Mouse (Mus musculus) thymus, adult 2 months (tissue): ENCODE measurements at regions not wholly inside any gene's neighbourhood (a gene's known extent, or its start where the extent isn't known, plus 50 kb on each side); places are given as distances from the start of the nearest gene placed in this dataset.
A peak's percentile ranks its signal among the peaks of the same experiment; 100 is the strongest.

Experiments used
- DNase-seq: peaks from one replicate; pipeline ENCODE4 v3.0.0; 2021
- H3K27ac ChIP-seq: fragments of 200-500 bp; 2 replicates; pipeline ENCODE4 v1.5.1; 2012; ENCODE audit warnings: low read length, control low read depth; ENCODE audit not compliant: control insufficient read depth, insufficient read depth
- H3K27me3 ChIP-seq: fragments of 200-500 bp; 2 replicates; pipeline ENCODE4 v1.6.1; 2012; ENCODE audit warnings: mild to moderate bottlenecking, low read length, moderate library complexity, mixed read lengths; ENCODE audit not compliant: control insufficient read depth, insufficient read depth
- H3K36me3 ChIP-seq: fragments of 200-500 bp; 2 replicates; pipeline ENCODE4 v1.6.1; 2012; ENCODE audit warnings: mild to moderate bottlenecking, low read length, moderate library complexity; ENCODE audit not compliant: control insufficient read depth, insufficient read depth
- H3K4me1 ChIP-seq: fragments of 200-500 bp; replicated peaks from 2 replicates; pipeline ENCODE4 v1.6.1; 2012; ENCODE audit warnings: low read length; ENCODE audit not compliant: control insufficient read depth, insufficient read depth
- H3K4me3 ChIP-seq: fragments of 200-500 bp; 2 replicates; pipeline ENCODE4 v1.5.1; 2012; ENCODE audit warnings: mild to moderate bottlenecking, low read length, control low read depth, moderate library complexity; ENCODE audit not compliant: control insufficient read depth, insufficient read depth
- CTCF ChIP-seq: fragments of 200-500 bp; IDR thresholded peaks from 2 replicates; pipeline ENCODE4 v1.5.1; 2012; ENCODE audit warnings: mild to moderate bottlenecking, control low read depth, low read length, moderate library complexity, borderline replicate concordance; ENCODE audit not compliant: control insufficient read depth, poor library complexity, insufficient read depth; ENCODE audit errors: extremely low read depth
- POLR2A ChIP-seq: fragments of 200-500 bp; IDR thresholded peaks from 2 replicates; pipeline ENCODE4 v1.6.1; 2012; ENCODE audit warnings: mild to moderate bottlenecking, low read length, control low read depth, moderate library complexity; ENCODE audit not compliant: control insufficient read depth, poor library complexity, insufficient read depth; ENCODE audit errors: extremely low read depth
- WGBS: fragments of 180-500 bp; shearing (Covaris S2); methylation state at CpG from one replicate; pipeline ENCODE4 v1.1.7; 2018; 5-methylcytosine and 5-hydroxymethylcytosine counted together

DNA sequence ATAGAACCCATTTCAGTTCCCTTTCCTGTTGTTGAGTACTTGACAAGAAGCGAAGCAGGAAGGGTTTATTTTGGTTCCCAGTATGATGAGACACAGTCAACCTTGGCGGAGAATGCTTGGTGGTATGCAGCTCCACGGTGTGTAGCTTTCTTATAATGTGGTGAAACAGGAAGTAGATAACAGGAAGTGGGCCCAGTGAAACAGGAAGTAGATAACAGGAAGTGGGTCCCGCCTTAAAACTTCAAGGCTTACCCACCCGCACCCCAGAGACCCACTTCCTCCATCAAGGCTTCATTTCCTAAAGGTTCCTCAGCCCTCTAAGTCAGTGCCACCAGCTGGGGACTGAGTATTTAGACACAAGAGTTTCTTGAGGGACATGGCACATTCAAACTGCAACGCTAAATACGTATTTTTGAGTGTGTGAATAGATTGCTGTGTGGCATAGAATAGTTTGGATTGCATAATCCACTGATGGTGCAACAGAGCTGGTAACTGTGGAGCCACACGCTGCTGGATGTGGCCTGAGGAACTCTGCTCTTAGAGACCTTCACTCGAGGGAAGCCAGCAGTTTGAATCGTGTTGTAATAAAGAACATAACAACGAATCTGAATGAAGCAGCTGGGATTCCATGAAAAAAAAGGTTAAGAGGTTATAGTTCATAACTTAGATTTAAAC lies 190.8 kb downstream of the Npr3 start:
- no peak overlapping the region for H3K27ac ChIP-seq
- 76% methylated on average over 11 of the region's 11 CpGs for WGBS
- peak; percentile 1 for DNase-seq
- H3K27me3 ChIP-seq, result no peaks in the 10 kb centered on the region
- no peaks in the 10 kb centered on the region for H3K36me3 ChIP-seq
- TF ChIP-seq POLR2A (no peak), CTCF (no peak)
- H3K4me3 ChIP-seq, result no peak overlapping the region
- no peaks in the 10 kb centered on the region for H3K4me1 ChIP-seq

DNA sequence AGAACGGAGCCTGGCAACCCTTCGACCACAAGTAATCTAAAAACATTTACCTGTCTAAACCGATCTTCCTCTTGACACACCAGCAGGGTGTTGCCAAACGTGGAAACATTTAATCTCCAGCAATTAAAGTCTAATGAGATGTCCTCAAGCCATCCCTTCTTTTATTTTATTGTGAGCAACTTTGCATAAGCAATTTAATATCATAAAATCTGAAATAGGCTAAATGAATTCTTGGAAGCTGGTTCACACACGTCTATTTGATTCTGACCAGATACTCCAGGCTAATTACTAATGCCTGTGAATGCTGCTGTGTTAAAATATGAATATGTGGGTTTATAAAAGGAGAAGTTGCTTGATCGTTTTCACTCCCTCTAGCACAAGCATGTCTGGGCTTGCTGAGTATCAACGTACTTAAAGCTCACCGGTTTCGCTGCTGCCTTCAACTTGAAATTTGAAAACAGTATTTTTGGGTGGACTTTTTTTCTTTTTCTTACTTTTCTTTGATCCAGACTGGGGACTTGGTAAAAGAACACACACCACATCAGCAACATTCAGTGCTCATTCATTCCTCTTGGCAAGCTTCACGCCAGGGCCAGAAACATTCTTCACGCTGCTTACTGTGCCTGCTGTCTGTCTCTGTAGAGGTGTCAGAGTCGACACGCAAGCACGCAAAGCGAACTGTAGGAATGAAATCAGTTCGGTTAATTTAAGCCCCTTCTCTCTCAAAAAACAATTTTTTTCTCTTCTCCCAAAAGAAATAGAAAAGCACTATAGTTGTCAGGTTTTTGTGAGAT lies 194.4 kb downstream of the Npr3 start:
- no peaks in the 10 kb centered on the region for H3K27me3 ChIP-seq
- WGBS, result 76% methylated on average over 16 of the region's 16 CpGs
- H3K4me3 ChIP-seq, result no peak overlapping the region
- H3K36me3 ChIP-seq, result no peaks in the 10 kb centered on the region
- H3K4me1 ChIP-seq, result no peaks in the 10 kb centered on the region
- DNase-seq, result no peak
- TF ChIP-seq CTCF (no peak), POLR2A (no peak)
- no peak overlapping the region for H3K27ac ChIP-seq

GRCm38 (mm10) chr15:11701246-11701645 lies 205.8 kb downstream of the Npr3 start:
- WGBS, result 94% methylated on average over 6 of the region's 6 CpGs
- TF ChIP-seq POLR2A (no peak), CTCF (no peak)
- no peaks in the 10 kb centered on the region for H3K4me1 ChIP-seq
- no peaks in the 10 kb centered on the region for H3K27me3 ChIP-seq
- no peak overlapping the region for H3K27ac ChIP-seq
- no peak for DNase-seq
- no peaks in the 10 kb centered on the region for H3K36me3 ChIP-seq
- H3K4me3 ChIP-seq, result no peak overlapping the region

DNA sequence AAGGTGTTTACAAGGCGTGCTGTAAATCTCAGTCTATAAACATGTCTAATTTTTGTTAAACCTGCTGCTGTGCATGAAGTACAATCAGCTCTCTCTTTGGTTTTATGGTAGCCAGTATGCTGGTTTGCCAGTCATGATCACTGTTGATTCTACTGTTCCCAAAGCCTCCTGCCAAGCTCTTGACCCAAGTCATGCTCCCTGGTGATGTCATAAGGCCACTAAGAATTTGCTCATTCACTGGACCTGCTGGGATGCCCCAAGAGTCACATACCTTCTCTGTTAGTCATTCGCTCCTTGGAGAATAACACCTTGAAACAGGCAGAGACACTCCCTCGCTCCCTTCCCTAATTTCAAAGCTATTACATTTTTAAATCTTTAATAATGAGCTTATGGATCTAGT lies 207.2 kb downstream of the Npr3 start:
- TF ChIP-seq POLR2A (no peak), CTCF (no peak)
- Histone ChIP-seq H3K4me1 (no peaks in the 10 kb centered on the region), H3K36me3 (no peaks in the 10 kb centered on the region), H3K27me3 (no peaks in the 10 kb centered on the region), H3K4me3 (no peak overlapping the region), H3K27ac (no peak overlapping the region)
- WGBS, result 95% methylated on average over 3 of the region's 3 CpGs
- DNase-seq, result no peak

- Histone ChIP-seq H3K27ac (no peak overlapping the region), H3K4me3 (no peak overlapping the region), H3K36me3 (no peaks in the 10 kb centered on the region), H3K27me3 (no peaks in the 10 kb centered on the region), H3K4me1 (no peaks in the 10 kb centered on the region)
- DNase-seq, result no peak
- 70% methylated on average over 3 of the region's 3 CpGs for WGBS
- TF ChIP-seq CTCF, result no peak
- no peak for TF ChIP-seq POLR2A
These were observed 210.0 kb downstream of the Npr3 start for GRCm38 (mm10) chr15:11697060-11697459.

DNA sequence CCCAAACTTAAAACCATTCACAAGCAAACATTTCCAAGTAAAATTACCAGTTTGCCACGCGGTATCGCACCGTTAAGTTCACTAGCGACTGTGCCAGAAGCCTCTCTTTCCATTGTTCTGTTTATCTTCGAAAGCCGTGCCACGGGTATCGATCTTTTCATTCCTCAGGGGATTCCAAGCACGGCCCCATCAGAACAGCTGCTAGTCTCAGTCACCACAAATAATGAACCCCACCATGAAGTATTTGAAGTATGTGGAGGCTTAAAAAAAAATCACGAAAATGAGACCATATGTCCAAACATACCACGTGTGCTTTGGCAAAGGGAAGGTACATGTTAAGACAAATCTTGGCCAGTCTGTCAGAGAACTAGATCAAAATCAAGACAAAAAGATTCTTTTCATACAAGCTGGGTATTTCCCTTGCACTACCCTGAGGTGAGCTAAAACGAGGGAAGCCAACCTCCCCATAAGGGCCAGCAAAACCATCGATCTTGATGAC lies 213.3 kb downstream of the Npr3 start:
- Histone ChIP-seq H3K27me3 (no peaks in the 10 kb centered on the region), H3K27ac (no peak overlapping the region), H3K4me1 (no peaks in the 10 kb centered on the region), H3K4me3 (no peak overlapping the region), H3K36me3 (no peaks in the 10 kb centered on the region)
- TF ChIP-seq POLR2A, result no peak
- no peak for TF ChIP-seq CTCF
- no peak for DNase-seq
- WGBS, result 91% methylated on average over 14 of the region's 14 CpGs

DNA sequence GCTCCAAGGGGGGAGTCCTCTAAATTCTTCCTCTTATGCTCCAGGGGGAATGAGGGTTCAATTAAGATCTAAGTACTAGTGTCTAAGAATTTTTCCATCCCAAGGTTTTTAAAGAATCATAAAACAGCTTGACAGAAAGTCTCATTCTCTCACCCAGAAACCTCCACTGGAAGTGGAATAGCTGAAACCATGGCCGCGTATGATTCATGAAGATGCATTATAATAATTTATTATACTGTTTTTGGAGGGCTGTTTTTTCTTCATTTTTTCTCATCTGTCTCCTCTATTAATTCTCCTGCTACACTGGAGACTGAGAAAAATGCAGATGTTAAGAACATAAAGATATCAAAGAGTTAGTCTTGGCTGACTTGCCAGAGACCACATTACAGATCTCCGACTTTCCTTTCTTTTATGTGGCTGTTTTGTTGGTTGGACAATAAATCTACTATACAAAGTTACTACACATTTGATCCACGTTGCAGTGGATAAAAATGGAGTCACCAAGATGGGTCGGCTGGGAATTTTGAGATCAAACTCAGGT lies 242.2 kb downstream of the Npr3 start:
- no peaks in the 10 kb centered on the region for H3K27me3 ChIP-seq

More for the DNA sequence above, 242.2 kb downstream of the Npr3 start:
- no peak for DNase-seq
- Histone ChIP-seq H3K4me1 (no peaks in the 10 kb centered on the region), H3K36me3 (no peaks in the 10 kb centered on the region), H3K4me3 (no peak overlapping the region), H3K27ac (no peak overlapping the region)
- WGBS, result 70% methylated on average over 5 of the region's 5 CpGs
- TF ChIP-seq POLR2A, result no peak
- TF ChIP-seq CTCF, result no peak
